Comparison of ENCODE assay signal across 14 mouse cellular contexts in the genomic region with DNA sequence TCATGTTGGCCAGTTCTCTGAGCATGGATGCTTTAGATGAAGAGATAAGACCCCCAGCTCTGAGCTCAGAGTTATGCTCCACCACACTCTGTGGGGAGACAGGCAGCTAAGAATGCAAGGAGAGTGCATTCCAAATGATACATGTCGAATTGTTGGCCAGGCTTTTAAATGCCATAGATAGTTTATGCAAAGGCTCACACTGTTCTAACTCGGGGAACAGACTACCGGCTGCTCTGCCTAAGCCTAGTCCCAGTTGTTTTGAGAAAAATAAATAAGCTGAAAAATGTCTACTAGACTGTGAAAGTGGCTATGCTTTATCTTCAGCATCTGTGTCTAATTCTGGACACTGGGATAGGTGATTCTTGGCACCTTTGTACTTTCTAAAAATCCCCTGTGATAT.
"Had no signal": no experiment of that assay in that cellular context is flagged by ENCODE, and none has a peak within 500 bp of the region (broad histone marks: within the 10 kb centered on the region; RNA-seq: fewer than 3 reads in every experiment).

No protein-coding gene starts in this region.

- H3K4me3 ChIP-seq: limb, embryonic 13.5 days; liver, embryonic 15.5 days; lung, embryonic 15.5 days; midbrain, embryonic 13.5 days; myocyte; neural tube, embryonic 15.5 days had no signal

- H3K27ac ChIP-seq: limb, embryonic 13.5 days; liver, embryonic 15.5 days; lung, embryonic 15.5 days; midbrain, embryonic 13.5 days; neural tube, embryonic 15.5 days had no signal

- H3K4me2 ChIP-seq: limb, embryonic 13.5 days; liver, embryonic 15.5 days; lung, embryonic 15.5 days; midbrain, embryonic 13.5 days; neural tube, embryonic 15.5 days had no signal

- H3K9me3 ChIP-seq: limb, embryonic 13.5 days; liver, embryonic 15.5 days; lung, embryonic 15.5 days; midbrain, embryonic 13.5 days; neural tube, embryonic 15.5 days had no signal

- DNase-seq: kidney, adult 11 months; kidney, adult 9 months; kidney, postnatal 14 days; left cerebral cortex, postnatal 4 days; right cerebral cortex, adult 18-20 months; right cerebral cortex, postnatal 25 days; thymus, adult 18-20 months; thymus, postnatal 14 days had no signal

- H3K36me3 ChIP-seq: limb, embryonic 13.5 days; liver, embryonic 15.5 days; lung, embryonic 15.5 days; midbrain, embryonic 13.5 days; neural tube, embryonic 15.5 days had no signal

- ATAC-seq: midbrain, embryonic 13.5 days had no signal

- H3K27me3 ChIP-seq: limb, embryonic 13.5 days; liver, embryonic 15.5 days; lung, embryonic 15.5 days; neural tube, embryonic 15.5 days had no signal

- H3K9ac ChIP-seq: limb, embryonic 13.5 days; liver, embryonic 15.5 days; lung, embryonic 15.5 days; midbrain, embryonic 13.5 days; neural tube, embryonic 15.5 days had no signal

- H3K4me1 ChIP-seq: limb, embryonic 13.5 days; lung, embryonic 15.5 days; midbrain, embryonic 13.5 days; neural tube, embryonic 15.5 days had no signal
